Mouse (Mus musculus): Measurements from ENCODE around the gene Nmrk1. TPM values are rescaled to one million over a fixed set of nuclear protein-coding genes. Genes with fewer than 3 reads are reported as not detected.

Nmrk1 gene
- polyA plus RNA-seq, 1 experiment from 2014 or later: 6.7 TPM

DNA sequence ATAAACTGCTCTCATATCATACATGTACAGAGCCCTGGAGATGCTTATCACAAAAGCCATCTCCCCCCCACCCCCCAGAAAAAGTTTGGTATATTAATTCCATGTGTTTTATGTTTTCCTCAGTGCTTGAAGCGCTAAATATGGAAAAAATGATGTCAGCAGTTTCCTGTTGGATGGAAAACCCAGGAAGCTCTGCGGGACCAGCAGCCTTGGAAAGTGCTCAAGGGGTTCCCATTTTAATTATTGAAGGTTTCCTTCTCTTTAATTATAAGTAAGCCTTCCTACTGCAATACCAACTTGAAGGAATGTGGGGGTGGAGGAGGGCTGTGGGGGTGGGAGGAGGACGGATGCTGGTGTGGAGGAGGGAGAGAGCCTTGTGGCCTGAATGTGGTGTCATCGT is 9.3 kb downstream of the Nmrk1 start:
- Histone ChIP-seq H3K9me3 (replicated peaks; ENCODE audit: control insufficient read depth, low read length, poor library complexity, severe bottlenecking) (no peaks in the 10 kb centered on the region), H3K4me3 (ENCODE audit: low read depth, low read length) (no peak overlapping the region), H3K27ac (ENCODE audit: low read length) (no peak overlapping the region), H3K4me2 (ENCODE audit: low read length) (no peak overlapping the region), H3K36me3 (ENCODE audit: control insufficient read depth, insufficient read depth, low read length) (no peaks in the 10 kb centered on the region), H3K4me1 (ENCODE audit: control insufficient read depth, insufficient read depth, low read length) (no peaks in the 10 kb centered on the region), H3K27me3 (ENCODE audit: control insufficient read depth, insufficient read depth, low read depth, low read length) (no peaks in the 10 kb centered on the region), H3K9ac (ENCODE audit: low read depth, low read length) (no peak overlapping the region)
- WGBS: 85% methylated on average over 4 of the region's 4 CpGs
- no peak for ATAC-seq

DNA sequence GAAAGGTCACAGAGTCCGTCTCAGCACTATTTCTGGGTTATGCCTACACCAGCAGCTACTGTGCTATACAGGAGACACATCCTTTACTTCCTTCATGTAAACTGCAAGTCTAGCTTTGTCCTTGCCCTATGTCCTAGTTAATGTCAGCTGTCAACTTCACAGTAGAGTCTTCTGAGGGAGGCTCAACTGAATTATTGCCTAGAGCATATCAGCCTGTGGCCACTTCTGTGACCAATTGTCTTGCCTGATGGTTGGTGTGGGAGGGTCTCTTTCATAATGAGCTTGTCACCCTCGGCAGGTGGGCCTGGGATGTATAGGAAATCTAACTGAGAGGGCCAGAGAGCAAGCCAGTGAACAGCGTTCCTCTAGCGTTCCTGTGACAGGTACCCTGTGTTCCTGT is 11.7 kb downstream of the Nmrk1 start:
- Histone ChIP-seq H3K4me2 (ENCODE audit: low read length) (no peak overlapping the region), H3K27me3 (ENCODE audit: control insufficient read depth, insufficient read depth, low read depth, low read length) (no peaks in the 10 kb centered on the region), H3K36me3 (ENCODE audit: control insufficient read depth, insufficient read depth, low read length) (no peaks in the 10 kb centered on the region), H3K4me3 (ENCODE audit: low read depth, low read length) (no peak overlapping the region), H3K27ac (ENCODE audit: low read length) (no peak overlapping the region), H3K9ac (ENCODE audit: low read depth, low read length) (no peak overlapping the region), H3K4me1 (ENCODE audit: control insufficient read depth, insufficient read depth, low read length) (no peaks in the 10 kb centered on the region), H3K9me3 (replicated peaks; ENCODE audit: control insufficient read depth, low read length, poor library complexity, severe bottlenecking) (no peaks in the 10 kb centered on the region)
- WGBS: 49% methylated on average over 4 of the region's 4 CpGs
- no peak for ATAC-seq

DNA sequence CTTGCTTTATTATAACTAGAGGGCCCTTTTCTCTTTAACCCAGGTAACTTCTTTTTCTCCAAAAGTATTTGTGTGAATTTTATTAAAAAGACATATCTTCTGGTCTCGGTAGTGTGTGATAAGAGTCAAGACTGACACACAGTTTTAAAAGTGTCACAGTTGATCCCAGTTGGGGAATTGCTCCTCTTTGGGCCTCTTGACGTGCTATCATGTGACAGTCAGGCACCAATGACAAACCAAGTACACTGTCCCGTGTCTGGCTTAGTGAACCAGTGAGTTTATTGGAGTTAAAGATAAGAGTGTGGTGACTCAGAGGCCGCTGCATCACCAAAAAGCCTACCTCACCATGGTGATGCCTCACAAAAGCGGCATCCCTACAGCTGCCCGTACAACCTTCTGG is 12.3 kb downstream of the Nmrk1 start:
- Histone ChIP-seq H3K4me2 (ENCODE audit: low read length) (no peak overlapping the region), H3K9ac (ENCODE audit: low read depth, low read length) (no peak overlapping the region), H3K9me3 (replicated peaks; ENCODE audit: control insufficient read depth, low read length, poor library complexity, severe bottlenecking) (no peaks in the 10 kb centered on the region), H3K4me1 (ENCODE audit: control insufficient read depth, insufficient read depth, low read length) (no peaks in the 10 kb centered on the region), H3K36me3 (ENCODE audit: control insufficient read depth, insufficient read depth, low read length) (no peaks in the 10 kb centered on the region), H3K4me3 (ENCODE audit: low read depth, low read length) (no peak overlapping the region), H3K27ac (ENCODE audit: low read length) (no peak overlapping the region), H3K27me3 (ENCODE audit: control insufficient read depth, insufficient read depth, low read depth, low read length) (no peaks in the 10 kb centered on the region)
- no peak for ATAC-seq
- WGBS: 80% methylated on average over 6 of the region's 6 CpGs

DNA sequence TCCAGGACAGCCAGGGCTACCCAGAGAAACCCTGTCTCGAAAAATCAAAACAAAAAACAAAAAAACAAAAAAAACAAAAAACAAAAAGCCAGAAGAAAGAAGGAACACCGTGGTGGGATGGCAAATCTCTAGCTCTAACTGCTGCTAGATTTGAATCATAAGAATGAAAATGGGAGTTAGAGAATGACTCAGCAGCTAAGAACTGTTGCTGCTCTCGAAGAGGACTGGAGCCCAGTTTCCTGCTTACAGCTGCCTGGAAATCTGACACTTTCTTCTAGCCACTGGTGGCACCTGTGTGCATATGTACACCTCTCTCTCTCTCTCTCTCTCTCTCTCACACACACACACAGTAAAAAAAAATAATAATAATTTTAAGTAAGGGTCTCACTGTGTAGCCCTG is 14.6 kb downstream of the Nmrk1 start:
- no peak overlapping the region for H3K27ac ChIP-seq (ENCODE audit: low read length)
- WGBS: 84% methylated on average over 3 of the region's 3 CpGs
- H3K4me3 ChIP-seq (ENCODE audit: low read depth, low read length): no peak overlapping the region
- no peaks in the 10 kb centered on the region for H3K4me1 ChIP-seq (ENCODE audit: control insufficient read depth, insufficient read depth, low read length)
- no peaks in the 10 kb centered on the region for H3K9me3 ChIP-seq (replicated peaks; ENCODE audit: control insufficient read depth, low read length, poor library complexity, severe bottlenecking)
- no peak for ATAC-seq
- no peak overlapping the region for H3K9ac ChIP-seq (ENCODE audit: low read depth, low read length)
- no peaks in the 10 kb centered on the region for H3K36me3 ChIP-seq (ENCODE audit: control insufficient read depth, insufficient read depth, low read length)
- no peaks in the 10 kb centered on the region for H3K27me3 ChIP-seq (ENCODE audit: control insufficient read depth, insufficient read depth, low read depth, low read length)
- no peak overlapping the region for H3K4me2 ChIP-seq (ENCODE audit: low read length)

DNA sequence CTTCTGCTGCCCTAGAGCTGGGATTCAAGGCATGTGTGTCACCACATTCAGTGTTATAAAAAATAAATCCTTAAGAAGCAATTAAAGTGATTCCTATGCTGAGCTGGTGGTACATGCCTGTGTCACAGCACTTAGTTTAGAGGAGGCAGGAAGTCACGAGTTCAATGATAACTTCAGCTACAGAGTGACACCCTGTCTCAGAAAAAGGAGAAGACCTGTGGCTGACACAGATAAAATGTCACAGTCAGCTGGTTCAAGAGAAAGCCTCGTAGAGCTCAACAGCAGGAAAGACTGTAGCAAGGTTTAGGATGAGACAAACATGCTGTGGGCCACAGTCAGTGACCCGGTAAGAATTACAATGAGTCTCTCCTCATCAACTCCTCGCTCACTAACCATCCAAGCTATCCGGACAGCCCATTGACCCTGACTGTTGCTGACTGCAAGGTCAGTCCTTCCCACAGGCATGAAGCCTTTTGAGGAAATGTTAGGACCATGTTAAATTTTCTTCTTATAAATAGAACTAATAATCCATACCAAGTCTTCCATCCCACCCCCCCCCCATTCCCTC is 15.2 kb downstream of the Nmrk1 start:
- H3K9me3 ChIP-seq (replicated peaks; ENCODE audit: control insufficient read depth, low read length, poor library complexity, severe bottlenecking): no peaks in the 10 kb centered on the region
- H3K9ac ChIP-seq (ENCODE audit: low read depth, low read length): no peak overlapping the region
- H3K27me3 ChIP-seq (ENCODE audit: control insufficient read depth, insufficient read depth, low read depth, low read length): no peaks in the 10 kb centered on the region
- WGBS: 44% methylated on average over 5 of the region's 5 CpGs
- no peak for ATAC-seq
- no peaks in the 10 kb centered on the region for H3K36me3 ChIP-seq (ENCODE audit: control insufficient read depth, insufficient read depth, low read length)
- H3K27ac ChIP-seq (ENCODE audit: low read length): no peak overlapping the region
- H3K4me2 ChIP-seq (ENCODE audit: low read length): no peak overlapping the region
- no peak overlapping the region for H3K4me3 ChIP-seq (ENCODE audit: low read depth, low read length)
- no peaks in the 10 kb centered on the region for H3K4me1 ChIP-seq (ENCODE audit: control insufficient read depth, insufficient read depth, low read length)

DNA sequence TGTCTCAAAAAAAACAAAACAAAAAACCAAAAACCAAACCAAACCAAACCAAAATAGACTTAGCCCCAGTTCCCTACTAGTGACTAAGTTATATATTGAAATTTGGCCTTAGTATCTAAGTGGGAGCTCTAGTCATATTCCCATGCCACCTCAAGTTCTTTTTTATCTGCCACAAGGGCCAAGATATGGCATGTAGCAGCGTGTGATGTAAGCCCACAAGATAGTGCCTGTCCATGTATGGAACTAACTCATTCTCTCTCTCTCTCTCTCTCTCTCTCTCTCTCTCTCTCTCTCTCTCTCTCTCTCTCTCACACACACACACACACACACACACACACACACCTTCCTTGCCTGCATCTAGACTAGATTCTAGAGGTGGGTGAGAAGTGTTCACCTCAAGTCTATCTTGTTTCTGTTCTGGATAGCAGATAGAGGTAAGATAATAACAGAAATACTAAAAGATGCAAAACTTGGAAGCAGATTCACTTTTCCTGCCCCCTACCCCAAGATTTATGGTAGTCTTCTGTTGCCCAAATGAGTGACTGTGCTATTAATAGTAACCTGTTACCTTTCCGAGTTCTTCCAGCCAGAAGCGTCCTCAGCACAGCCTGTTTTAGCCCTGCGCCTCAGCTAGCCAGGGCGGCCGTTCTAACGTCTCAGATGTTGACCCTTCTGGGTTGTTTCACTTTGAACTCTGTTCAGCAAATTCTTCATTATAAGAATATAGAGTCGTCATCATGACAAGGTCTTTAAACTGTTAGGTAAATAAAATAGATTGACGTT is 16.2 kb downstream of the Nmrk1 start:
- Histone ChIP-seq H3K9ac (ENCODE audit: low read depth, low read length) (no peak overlapping the region), H3K4me2 (ENCODE audit: low read length) (no peak overlapping the region), H3K27me3 (ENCODE audit: control insufficient read depth, insufficient read depth, low read depth, low read length) (no peaks in the 10 kb centered on the region), H3K27ac (ENCODE audit: low read length) (no peak overlapping the region), H3K4me1 (ENCODE audit: control insufficient read depth, insufficient read depth, low read length) (no peaks in the 10 kb centered on the region), H3K9me3 (replicated peaks; ENCODE audit: control insufficient read depth, low read length, poor library complexity, severe bottlenecking) (no peaks in the 10 kb centered on the region), H3K4me3 (ENCODE audit: low read depth, low read length) (no peak overlapping the region), H3K36me3 (ENCODE audit: control insufficient read depth, insufficient read depth, low read length) (no peaks in the 10 kb centered on the region)
- 78% methylated on average over 9 of the region's 9 CpGs for WGBS
- no peak for ATAC-seq

DNA sequence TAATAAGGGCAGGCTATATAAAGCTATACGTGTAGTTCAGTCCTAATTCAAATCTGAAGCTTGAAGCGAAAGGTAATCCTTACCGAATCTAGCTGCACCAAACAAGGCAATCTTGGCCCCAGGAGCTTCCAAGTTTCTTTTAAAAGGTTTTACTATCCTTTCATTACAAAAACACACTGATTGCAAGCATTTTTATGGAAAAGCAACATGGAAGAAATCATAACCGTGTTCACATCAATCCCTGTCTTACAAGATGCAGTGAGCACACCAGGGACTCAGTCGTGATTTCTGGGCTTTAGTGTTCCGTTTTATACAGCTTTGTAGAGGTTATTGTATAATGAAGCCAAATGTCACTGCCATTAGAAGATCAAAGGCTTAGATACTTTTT is 16.8 kb downstream of the Nmrk1 start:
- no peak for ATAC-seq
- Histone ChIP-seq H3K4me2 (ENCODE audit: low read length) (no peak overlapping the region), H3K36me3 (ENCODE audit: control insufficient read depth, insufficient read depth, low read length) (no peaks in the 10 kb centered on the region), H3K4me1 (ENCODE audit: control insufficient read depth, insufficient read depth, low read length) (no peaks in the 10 kb centered on the region), H3K9ac (ENCODE audit: low read depth, low read length) (no peak overlapping the region), H3K9me3 (replicated peaks; ENCODE audit: control insufficient read depth, low read length, poor library complexity, severe bottlenecking) (no peaks in the 10 kb centered on the region), H3K27me3 (ENCODE audit: control insufficient read depth, insufficient read depth, low read depth, low read length) (no peaks in the 10 kb centered on the region), H3K4me3 (ENCODE audit: low read depth, low read length) (no peak overlapping the region), H3K27ac (ENCODE audit: low read length) (no peak overlapping the region)
- WGBS: 76% methylated on average over 6 of the region's 6 CpGs

DNA sequence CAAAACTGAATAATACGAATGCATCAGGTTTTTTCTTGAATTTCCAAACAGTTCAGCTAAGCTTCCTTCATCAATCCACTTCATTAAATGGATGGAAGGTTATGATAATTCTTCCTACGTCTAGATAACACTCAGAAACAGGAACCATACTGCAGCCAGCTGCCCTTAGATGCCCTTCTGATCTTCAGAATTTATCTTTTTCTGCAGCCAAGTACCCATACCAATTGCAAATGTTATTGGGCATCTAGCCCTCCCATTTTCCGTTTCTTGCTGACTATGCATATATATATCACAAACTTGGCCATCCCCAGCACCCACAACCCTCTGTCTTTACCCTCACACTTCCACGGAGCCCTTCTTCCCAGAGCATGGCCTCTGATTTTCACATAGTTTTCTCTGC is 18.2 kb downstream of the Nmrk1 start:
- Histone ChIP-seq H3K27me3 (ENCODE audit: control insufficient read depth, insufficient read depth, low read depth, low read length) (no peaks in the 10 kb centered on the region), H3K9me3 (replicated peaks; ENCODE audit: control insufficient read depth, low read length, poor library complexity, severe bottlenecking) (no peaks in the 10 kb centered on the region), H3K9ac (ENCODE audit: low read depth, low read length) (no peak overlapping the region), H3K4me2 (ENCODE audit: low read length) (no peak overlapping the region), H3K36me3 (ENCODE audit: control insufficient read depth, insufficient read depth, low read length) (no peaks in the 10 kb centered on the region), H3K4me1 (ENCODE audit: control insufficient read depth, insufficient read depth, low read length) (no peaks in the 10 kb centered on the region), H3K27ac (ENCODE audit: low read length) (no peak overlapping the region), H3K4me3 (ENCODE audit: low read depth, low read length) (no peak overlapping the region)
- 83% methylated on average over 4 of the region's 4 CpGs for WGBS
- no peak for ATAC-seq

DNA sequence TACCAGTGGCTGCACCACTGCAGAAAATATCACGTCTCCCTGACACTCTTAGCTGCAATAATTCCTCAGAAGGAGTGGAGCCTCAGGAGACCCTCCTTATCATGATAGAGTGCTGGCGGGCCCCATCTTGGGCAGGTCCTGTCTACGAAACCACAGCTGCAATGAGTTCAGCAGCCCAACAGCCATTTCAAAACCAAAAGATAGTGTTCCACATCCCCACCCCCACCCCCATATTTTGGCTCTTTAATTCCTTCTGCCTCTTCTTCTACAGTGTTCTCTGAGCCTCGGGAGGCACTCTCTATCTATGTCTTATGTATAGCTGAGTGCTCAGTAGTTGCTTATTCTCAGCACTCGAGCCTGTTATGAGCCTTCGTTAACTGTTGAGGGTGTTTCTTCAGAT is 18.7 kb downstream of the Nmrk1 start:
- H3K36me3 ChIP-seq (ENCODE audit: control insufficient read depth, insufficient read depth, low read length): no peaks in the 10 kb centered on the region
- H3K9ac ChIP-seq (ENCODE audit: low read depth, low read length): no peak overlapping the region
- H3K4me1 ChIP-seq (ENCODE audit: control insufficient read depth, insufficient read depth, low read length): no peaks in the 10 kb centered on the region
- ATAC-seq: no peak
- 82% methylated on average over 6 of the region's 6 CpGs for WGBS
- no peak overlapping the region for H3K4me3 ChIP-seq (ENCODE audit: low read depth, low read length)
- no peak overlapping the region for H3K27ac ChIP-seq (ENCODE audit: low read length)
- no peak overlapping the region for H3K4me2 ChIP-seq (ENCODE audit: low read length)
- no peaks in the 10 kb centered on the region for H3K27me3 ChIP-seq (ENCODE audit: control insufficient read depth, insufficient read depth, low read depth, low read length)
- no peaks in the 10 kb centered on the region for H3K9me3 ChIP-seq (replicated peaks; ENCODE audit: control insufficient read depth, low read length, poor library complexity, severe bottlenecking)
